Mouse (Mus musculus) ES-E14 (cell line): Measurements from ENCODE around the gene Olfr767. TPM values are rescaled to one million over a fixed set of nuclear protein-coding genes. Genes with fewer than 3 reads are reported as not detected.
"Not testable (repeated sequence)": the region's sequence is repeated elsewhere in the genome, so short reads cannot be mapped to it uniquely, and the experiment has no call there.

Experiments used
- DNase-seq: peaks from one replicate; pipeline ENCODE4 v3.0.0-alpha.2; 2013; ENCODE audit warnings: low read depth, low spot score
- H3K27ac ChIP-seq: 2 replicates; pipeline ENCODE4 v1.5.1; 2012; ENCODE audit warnings: low read depth, mild to moderate bottlenecking, low read length, moderate library complexity, mixed read lengths; ENCODE audit not compliant: poor library complexity, insufficient read depth, severe bottlenecking
- H3K36me3 ChIP-seq: 2 replicates; pipeline ENCODE4 v1.6.1; 2012; ENCODE audit warnings: mild to moderate bottlenecking, low read length, moderate library complexity, mixed read lengths; ENCODE audit not compliant: control insufficient read depth, poor library complexity, insufficient read depth, severe bottlenecking
- H3K4me1 ChIP-seq, 2 experiments: fragments of 150-350 bp in 1 of 2; sonication (generic) in 1 of 2; 2 replicates each; pipeline ENCODE4 v1.6.1; 2012; ENCODE audit warnings: low read length in 2 of 2, mild to moderate bottlenecking in 1 of 2, mixed read lengths in 1 of 2; ENCODE audit not compliant: control insufficient read depth in 2 of 2, insufficient read depth in 2 of 2, poor library complexity in 1 of 2
- H3K4me3 ChIP-seq, 2 experiments: fragments of 150-350 bp in 1 of 2; sonication (generic) in 1 of 2; 2 replicates each; pipeline ENCODE4 v1.5.1; 2012; ENCODE audit warnings: low read length in 2 of 2, low read depth in 1 of 2, mild to moderate bottlenecking in 1 of 2, mixed read lengths in 1 of 2; ENCODE audit not compliant: insufficient read depth in 1 of 2, poor library complexity in 1 of 2, severe bottlenecking in 1 of 2
- H3K9ac ChIP-seq: 2 replicates; pipeline ENCODE4 v1.6.1; 2012; ENCODE audit warnings: low read depth, mild to moderate bottlenecking, low read length, mixed read lengths; ENCODE audit not compliant: poor library complexity, insufficient read depth, severe bottlenecking
- H3K9me3 ChIP-seq: fragments of 150-350 bp; sonication (generic); 2 replicates; pipeline ENCODE4 v1.6.1; 2012; ENCODE audit warnings: low read depth, mild to moderate bottlenecking, low read length; ENCODE audit not compliant: control insufficient read depth, insufficient read depth
- CHD2 ChIP-seq: IDR thresholded peaks from 2 replicates; pipeline ENCODE4 v1.6.1; 2014; ENCODE audit warnings: mild to moderate bottlenecking, low read depth, low read length, inconsistent platforms
- HCFC1 ChIP-seq: IDR thresholded peaks from 2 replicates; pipeline ENCODE4 v1.6.1; 2012; ENCODE audit warnings: low read length, inconsistent platforms, borderline replicate concordance; ENCODE audit not compliant: insufficient read depth
- MAFK ChIP-seq: IDR thresholded peaks from 2 replicates; pipeline ENCODE4 v1.6.1; 2014; ENCODE audit warnings: mild to moderate bottlenecking, low read depth, low read length, inconsistent platforms; ENCODE audit not compliant: insufficient read depth
- ZC3H11A ChIP-seq: IDR thresholded peaks from 2 replicates; pipeline ENCODE4 v1.6.1; 2012; ENCODE audit warnings: low read depth, mild to moderate bottlenecking, inconsistent platforms, low read length, borderline replicate concordance
- ZNF384 ChIP-seq: IDR thresholded peaks from 2 replicates; pipeline ENCODE4 v1.6.1; 2012; ENCODE audit warnings: low read depth, low read length, inconsistent platforms
- in situ Hi-C, 2 experiments: fragments of 600-800 bp; cut with MboI; formaldehyde crosslinking; loops; one replicate each; pipeline ENCODE4 v1.15.1; 2025; ENCODE audit warnings: low sequenced_read_pairs in 2 of 2, inconsistent platforms in 1 of 2; ENCODE audit not compliant: unreplicated experiment in 2 of 2
- total RNA-seq: library from RNA; depleted of rRNA; stranded (reverse); fragments of 300-350 nt; gene quantifications from 2 replicates; pipeline ENCODE4 v1.2.3, GENCODE M21; 2012; rRNA removed

The Olfr767 gene
- not detected in 2 replicates for total RNA-seq

DNA sequence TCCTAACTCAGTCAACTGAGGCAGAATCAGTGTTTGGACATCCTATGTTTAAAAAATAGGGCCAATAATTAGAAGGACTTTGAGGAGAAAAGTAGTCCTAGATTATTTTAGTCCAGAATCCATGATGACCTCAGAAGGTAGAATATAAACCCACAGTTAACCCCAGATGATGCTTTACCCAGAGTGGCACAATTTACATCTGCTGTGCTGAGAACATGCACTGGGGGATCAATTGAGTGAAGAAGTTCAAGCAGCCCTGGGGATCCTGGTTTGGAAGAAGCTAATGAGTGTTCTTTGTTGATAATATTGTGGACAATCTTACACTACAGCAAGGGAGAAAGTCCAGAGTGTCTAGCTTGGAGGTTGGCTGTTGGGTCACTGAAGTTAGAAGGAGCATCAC, at the start of gene Olfr767:
Gene Olfr767 (minus strand): TSS at position 101 of the 400 bp plus-strand sequence.
- H3K9me3 ChIP-seq, in situ Hi-C loops, H3K27ac ChIP-seq, H3K9ac ChIP-seq, H3K4me3 ChIP-seq, DNase-seq, H3K4me1 ChIP-seq, H3K36me3 ChIP-seq: not testable (repeated sequence)

DNA sequence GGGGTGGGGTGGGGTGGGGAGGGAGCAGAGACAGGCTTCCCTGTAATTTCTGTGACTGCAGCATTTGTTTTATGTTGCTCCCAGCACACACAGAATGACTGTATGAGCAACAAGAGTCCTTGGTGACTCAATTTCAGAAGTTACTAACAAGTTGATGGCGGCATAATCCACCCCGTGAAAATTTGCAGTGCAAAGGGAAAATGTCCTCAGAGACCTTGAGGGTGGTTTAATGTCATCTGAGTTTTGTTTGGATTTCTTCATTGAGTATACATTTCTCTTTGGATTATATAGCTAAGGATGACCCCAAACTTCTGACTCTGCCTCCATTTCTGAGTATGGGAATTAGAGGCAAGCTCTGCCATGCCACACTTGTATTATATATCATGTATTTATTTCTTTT, 35.1 kb upstream of the Olfr767 start, which contains the start of gene Olfr769:
Gene Olfr769 (minus strand): TSS at position 101 of the 400 bp plus-strand sequence.
- in situ Hi-C loops, result no loop called here
- Histone ChIP-seq H3K4me3 (no peak within 1 kb of the TSS), H3K27ac (no peak within 1 kb of the TSS), H3K9ac (no peak within 1 kb of the TSS), H3K36me3 (no peaks in the 10 kb centered on the region), H3K9me3 (no peaks in the 10 kb centered on the region), H3K4me1 (no peaks in the 10 kb centered on the region)
- TF ChIP-seq ZC3H11A (no peak), ZNF384 (no peak), MAFK (no peak), CHD2 (no peak), HCFC1 (no peak)
- no peak for DNase-seq

DNA sequence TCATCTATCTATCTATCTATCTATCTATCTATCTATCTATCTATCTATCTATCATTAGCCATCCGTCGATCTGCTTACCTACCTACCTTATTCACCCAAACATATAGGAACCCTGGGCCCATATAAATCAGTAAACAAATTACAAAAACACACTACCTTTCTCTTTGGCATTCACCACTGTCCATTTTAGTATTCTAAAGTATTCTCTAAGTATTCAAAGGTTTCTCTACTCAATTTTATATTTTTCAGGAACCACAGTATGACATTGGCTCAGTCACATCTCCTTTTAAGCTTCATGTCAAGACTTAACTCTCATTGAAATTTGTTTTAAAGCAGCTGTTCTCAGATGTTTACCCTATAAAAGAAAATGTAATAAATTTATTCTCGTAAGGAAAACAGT, 32.4 kb upstream of the Olfr767 start:
- DNase-seq, result no peak
- in situ Hi-C loops, result no loop called here
- Histone ChIP-seq H3K4me3 (no peak overlapping the region), H3K9ac (no peak overlapping the region), H3K4me1 (no peaks in the 10 kb centered on the region), H3K9me3 (no peaks in the 10 kb centered on the region), H3K27ac (no peak overlapping the region), H3K36me3 (no peaks in the 10 kb centered on the region)
- TF ChIP-seq MAFK (no peak), ZC3H11A (no peak), ZNF384 (no peak), CHD2 (no peak), HCFC1 (no peak)

DNA sequence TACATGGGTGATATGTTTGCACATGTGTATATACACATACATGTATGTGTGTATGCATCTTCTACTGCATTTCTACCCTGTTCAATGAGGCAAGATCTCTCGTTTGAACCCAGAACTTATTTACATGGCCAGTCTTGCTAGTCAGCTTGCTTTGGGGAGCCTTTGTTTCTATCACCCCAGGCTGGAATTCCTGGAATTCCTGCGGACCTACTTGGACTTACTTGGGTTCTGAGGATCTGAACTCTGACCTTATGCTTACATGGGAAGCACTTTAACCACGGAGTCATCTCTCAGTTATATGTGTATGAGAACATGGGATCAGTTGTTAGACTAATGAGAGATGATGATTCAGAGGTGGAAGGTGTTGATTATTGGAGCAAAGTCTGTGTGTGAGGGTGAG, 18.5 kb upstream of the Olfr767 start:
- Histone ChIP-seq H3K9ac (no peak overlapping the region), H3K9me3 (no peaks in the 10 kb centered on the region), H3K4me3 (no peak overlapping the region), H3K27ac (no peak overlapping the region), H3K36me3 (no peaks in the 10 kb centered on the region), H3K4me1 (no peaks in the 10 kb centered on the region)
- in situ Hi-C loops, result no loop called here
- peak; percentile 4 for DNase-seq
- TF ChIP-seq ZC3H11A (no peak), MAFK (no peak), CHD2 (no peak)

DNA sequence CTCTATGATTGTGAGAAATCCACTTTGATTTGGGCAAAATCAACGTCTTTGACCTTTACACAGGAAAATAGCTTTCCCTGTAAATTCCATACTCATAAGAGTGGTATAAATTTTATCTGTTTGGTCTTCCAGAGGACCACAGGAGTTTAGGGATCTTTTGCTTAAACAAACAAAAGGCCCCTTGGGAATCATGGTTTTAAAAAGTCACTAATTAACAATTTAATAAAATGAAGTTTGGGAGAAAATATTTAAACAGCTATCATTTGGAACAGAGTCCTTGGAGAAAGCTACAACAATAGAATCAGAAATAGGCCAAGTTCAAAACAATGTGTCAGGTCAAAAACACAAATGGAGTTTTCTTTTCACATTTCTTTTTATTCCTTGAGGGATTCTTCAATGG, 16.6 kb upstream of the Olfr767 start, which contains the start of gene Olfr768:
Gene Olfr768 (minus strand): TSS at position 101 of the 400 bp plus-strand sequence.
- no peaks in the 10 kb centered on the region for H3K4me1 ChIP-seq
- H3K36me3 ChIP-seq, result no peaks in the 10 kb centered on the region
- DNase-seq, result no peak
- no peak within 1 kb of the TSS for H3K27ac ChIP-seq
- H3K9me3 ChIP-seq, result no peaks in the 10 kb centered on the region
- no peak within 1 kb of the TSS for H3K9ac ChIP-seq
- in situ Hi-C loops, result no loop called here
- no peak for TF ChIP-seq CHD2
- TF ChIP-seq MAFK, result no peak
- TF ChIP-seq ZC3H11A, result no peak
- no peak for TF ChIP-seq HCFC1
- no peak within 1 kb of the TSS for H3K4me3 ChIP-seq
